Mouse (Mus musculus) forelimb bud, embryonic 11.5 days (tissue): ENCODE measurements around the gene C1qc.

ENCODE experiments used
- DNase-seq: peaks from one replicate; pipeline ENCODE4 v3.0.0-alpha.2; 2012; ENCODE audit warnings: low read depth, low spot score

The C1qc gene

DNA sequence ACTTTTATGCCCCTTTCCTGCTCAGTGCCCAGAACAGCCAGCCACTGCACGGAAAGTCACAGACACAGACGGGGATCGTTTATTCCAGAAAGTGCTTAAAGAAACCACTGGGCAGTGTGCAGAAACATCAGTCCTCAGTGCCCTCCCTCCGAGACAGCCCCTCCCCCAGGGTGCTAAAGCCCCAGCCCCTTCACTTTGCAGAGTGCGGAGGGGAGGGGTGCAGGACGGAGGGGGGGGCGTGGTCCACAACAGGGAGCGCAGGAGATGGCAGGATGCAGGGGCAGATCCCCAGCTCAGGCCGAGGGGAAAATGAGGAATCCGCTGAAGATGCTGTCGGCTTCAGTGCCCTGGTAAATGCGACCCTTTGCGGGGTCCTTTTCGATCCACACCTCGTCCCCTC lies 3.0 kb upstream of the C1qc start:
- no peak for DNase-seq

DNA sequence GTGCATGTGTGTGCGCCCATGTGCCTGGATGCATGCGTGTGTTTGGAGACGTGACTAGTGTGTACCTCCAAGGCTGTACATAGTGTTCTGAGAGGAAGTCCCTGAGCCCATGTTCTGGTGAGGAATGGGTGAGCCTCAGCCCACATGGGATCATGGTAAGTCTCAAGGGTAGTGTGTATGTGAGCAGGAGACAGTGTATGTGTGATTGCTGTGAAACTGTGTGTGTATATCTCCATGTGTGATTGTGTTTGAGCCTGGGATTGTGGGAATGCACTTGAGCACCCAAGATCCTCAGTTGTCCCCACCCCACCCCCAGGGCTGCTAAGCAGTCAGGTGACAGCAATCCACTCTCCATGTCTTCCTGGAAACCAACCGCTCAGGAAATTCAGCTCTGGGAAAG lies 2.0 kb upstream of the C1qc start:
- DNase-seq = no peak

GRCm38 (mm10) chr4:136893691-136894543 lies 1.1 kb upstream of the C1qc start:
- DNase-seq = peak; percentile 33

DNA sequence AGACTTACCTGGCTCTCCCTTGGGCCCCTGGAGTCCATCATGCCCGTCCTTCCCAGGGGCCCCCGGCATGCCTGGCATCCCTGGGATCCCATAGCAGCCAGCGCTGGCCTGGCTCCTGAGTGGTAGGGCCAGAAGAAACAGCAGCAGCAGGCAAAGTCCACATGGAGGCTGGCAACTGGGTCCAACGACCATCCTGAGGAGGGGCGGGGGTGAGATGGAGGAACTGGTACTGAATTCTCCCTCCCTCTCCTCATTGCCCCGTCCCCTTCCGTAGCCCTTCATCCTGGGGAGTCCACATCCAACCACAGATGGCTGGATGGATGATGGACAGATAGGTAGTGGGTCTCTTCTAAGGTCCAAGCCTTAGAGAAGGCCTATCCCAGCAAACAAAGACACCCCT lies 494 bp downstream of the C1qc start:
- DNase-seq = no peak

DNA sequence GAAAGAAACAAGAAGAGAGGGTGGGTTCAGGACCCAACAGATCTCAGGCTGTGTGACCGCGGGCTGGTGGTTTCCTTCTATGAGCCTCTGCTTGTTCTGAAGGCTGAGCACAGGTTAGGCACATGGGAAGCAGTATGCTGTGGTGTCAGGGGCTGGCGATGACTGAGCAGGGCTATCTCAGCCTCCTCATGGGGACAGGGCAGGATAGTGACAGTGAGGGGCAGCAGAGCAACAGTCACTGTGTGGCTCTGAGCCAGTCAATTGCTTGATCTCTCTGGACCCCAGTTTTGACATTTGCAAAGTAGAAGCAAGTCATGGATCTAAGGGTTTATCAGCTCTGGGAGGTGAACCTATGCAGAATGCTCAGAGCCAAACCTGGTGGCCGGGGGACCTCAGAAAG lies 1.8 kb downstream of the C1qc start:
- no peak for DNase-seq

- no peak for DNase-seq
Observed at GRCm38 (mm10) chr4:136889981-136890380, 2.9 kb downstream of the C1qc start.

DNA sequence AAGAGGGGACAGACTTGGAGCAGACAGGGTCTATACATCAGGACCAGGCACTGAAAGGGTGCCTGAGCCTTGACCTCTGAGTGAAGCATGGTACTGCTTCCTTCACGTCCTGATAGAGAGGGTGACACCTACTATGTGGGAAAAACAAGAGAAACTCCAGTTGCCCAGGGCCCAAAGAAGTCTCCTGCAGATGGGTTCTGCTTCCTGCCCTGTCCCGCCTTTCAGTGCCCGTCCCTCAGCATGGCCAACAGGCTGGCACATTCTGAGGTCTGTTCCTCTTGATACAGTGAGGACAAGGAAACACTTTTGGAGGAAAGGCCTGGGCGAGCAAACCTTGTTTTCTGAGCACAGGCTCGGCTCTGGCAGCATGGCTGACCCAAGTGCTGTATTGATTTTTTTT lies 5.2 kb downstream of the C1qc start:
- no peak for DNase-seq

- no peak for DNase-seq
Observed at GRCm38 (mm10) chr4:136886101-136886500, 6.8 kb downstream of the C1qc start, which contains the start of gene C1qb. Gene C1qb (minus strand): TSS chr4:136886187.

DNA sequence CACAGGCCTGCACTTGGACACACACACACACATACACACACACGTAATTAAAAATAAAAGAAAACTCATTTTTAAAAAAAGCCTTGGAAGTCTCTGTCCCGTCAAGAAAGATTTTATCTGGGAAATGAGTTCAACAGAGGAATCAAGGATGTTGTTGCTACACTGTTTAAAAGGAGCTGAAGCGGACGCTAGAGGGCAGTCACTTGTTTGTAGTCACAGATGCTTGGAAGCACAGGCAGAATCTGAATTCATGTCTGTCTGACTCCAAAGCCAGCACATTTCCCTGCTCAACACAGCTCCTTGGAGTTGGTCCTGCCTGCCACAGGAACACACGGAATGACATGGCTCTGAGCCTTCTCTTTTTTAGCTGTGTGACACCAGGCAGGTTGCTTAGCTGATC lies 14.3 kb downstream of the C1qc start:
- DNase-seq = no peak

DNA sequence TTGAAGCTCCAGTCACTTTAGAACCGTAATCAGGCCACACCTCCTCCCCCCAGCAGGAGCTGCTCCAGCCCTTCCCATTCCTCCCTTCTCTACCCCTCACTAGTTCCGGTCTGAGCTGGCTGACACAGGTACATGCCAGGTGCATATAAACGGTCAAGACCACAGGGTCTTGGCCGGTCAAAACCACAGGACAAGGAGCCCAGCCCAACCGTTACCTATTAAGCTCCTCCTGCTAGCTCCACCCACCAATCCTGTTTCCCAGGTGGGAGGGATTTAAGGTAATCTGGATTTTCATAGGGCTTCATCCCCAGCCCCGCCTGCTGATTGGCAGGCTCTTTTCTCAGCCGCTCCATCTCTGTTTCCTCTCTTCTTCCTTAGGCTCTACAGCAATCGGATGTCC lies 14.7 kb downstream of the C1qc start:
- peak; percentile 54 for DNase-seq

DNA sequence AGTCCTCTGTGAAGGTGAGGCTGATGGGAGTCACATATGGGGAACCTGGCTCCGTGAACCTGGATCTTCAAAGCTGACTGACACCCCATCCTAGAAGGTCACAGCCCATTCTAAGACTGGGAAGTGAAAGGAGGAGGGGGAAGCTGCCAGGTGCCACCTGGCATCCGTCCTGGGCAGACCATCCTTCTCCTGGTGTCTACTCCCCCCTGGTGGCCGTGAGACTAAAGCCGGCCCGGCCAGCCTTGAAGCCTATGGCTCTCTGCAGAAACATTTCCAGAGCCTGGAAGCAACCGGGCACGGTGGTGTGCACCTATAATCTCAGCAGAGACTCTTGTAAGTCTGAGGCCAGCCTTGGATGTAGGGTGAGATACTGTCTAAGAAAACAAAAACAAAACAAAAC lies 15.9 kb downstream of the C1qc start:
- peak; percentile 48 for DNase-seq

- DNase-seq = no peak
Observed at GRCm38 (mm10) chr4:136875012-136875411, 17.9 kb downstream of the C1qc start.

GRCm38 (mm10) chr4:136868371-136868770 lies 24.5 kb downstream of the C1qc start:
- no peak for DNase-seq

GRCm38 (mm10) chr4:136867690-136868345 lies 25.0 kb downstream of the C1qc start:
- DNase-seq = no peak

- DNase-seq = no peak
Observed at GRCm38 (mm10) chr4:136865531-136865930, 27.3 kb downstream of the C1qc start.

- peak; percentile 47 for DNase-seq
Observed at GRCm38 (mm10) chr4:136864751-136865470, 28.0 kb downstream of the C1qc start.

DNA sequence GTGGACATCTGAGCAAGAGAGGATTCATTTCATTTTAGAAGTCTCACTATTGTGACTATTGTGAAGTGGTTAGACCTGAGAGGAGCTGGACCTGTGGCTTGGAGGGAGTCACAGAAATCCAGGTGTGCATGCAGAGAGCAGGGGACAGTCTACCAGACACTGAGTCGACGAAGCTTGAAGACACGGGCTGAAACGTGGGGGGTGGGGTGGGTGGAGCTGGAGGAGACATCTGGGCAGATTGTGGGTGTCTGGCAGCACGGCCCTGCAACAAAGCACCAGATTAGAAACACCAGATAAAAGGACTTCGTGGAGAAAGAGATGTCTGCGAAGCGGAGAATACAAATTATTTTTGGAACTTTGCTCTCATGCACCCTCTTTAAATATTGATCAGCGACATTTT lies 29.3 kb downstream of the C1qc start:
- DNase-seq = no peak

DNA sequence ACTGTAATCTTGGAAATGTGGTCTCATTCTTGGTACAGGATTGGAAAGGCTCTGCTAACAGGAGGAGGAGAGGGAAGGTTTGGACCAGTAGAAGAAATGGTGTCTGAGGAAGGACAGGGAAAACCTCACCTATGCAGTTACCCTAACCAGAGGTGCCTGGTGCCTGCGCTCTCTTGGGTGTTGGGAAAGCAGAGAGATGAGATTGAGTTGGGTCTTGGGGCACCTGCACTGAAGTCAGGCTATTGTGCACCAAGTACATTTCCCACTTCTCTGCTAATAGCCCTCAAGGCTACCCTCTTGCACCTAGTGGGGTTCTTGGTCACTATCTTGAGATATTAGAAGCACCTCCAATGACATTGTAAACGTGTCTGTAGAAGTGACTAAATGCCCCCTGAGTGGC lies 30.5 kb downstream of the C1qc start:
- DNase-seq = no peak

DNA sequence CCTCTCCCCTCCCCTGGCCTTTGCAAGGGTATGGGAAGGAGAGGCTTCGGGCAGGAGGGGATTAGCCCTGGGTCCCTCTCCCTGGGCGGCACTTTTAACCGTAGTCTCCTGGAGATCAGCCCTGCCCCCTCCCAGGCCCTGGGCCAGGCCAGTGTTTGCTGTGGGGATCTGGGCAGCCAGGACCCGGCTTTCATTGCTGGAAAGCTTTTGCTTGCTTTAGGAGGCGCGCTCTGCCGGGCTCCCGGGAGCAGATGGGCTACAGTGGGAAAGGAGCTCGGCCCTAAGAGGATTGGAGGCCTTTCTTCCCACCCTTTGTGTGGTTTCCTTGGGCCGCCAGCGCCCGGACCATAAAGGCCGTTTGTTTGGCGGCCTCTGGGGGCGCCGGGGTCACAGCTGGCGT lies 31.1 kb downstream of the C1qc start:
- DNase-seq = no peak

- no peak for DNase-seq
Observed at GRCm38 (mm10) chr4:136860022-136860421, 32.8 kb downstream of the C1qc start.

DNA sequence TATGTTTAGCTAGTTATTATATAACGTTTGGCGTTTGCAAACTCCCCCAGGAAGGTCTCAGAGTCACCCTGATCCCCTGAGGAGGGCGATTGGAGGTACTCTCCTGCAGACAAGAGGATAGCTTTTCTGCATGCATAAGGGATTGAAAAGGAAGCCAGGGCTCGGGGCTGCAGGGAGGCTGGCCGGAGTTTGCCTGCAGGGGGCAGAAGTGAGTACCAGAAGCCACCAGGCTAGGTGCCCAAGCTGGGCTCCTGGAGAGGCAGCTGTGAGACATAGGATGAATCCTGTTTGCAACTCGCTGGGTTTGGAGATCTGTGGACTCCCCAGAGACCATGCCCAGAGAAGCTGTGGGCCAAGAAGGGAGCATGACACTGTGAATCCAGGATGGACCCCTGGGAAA lies 37.8 kb downstream of the C1qc start:
- no peak for DNase-seq

DNA sequence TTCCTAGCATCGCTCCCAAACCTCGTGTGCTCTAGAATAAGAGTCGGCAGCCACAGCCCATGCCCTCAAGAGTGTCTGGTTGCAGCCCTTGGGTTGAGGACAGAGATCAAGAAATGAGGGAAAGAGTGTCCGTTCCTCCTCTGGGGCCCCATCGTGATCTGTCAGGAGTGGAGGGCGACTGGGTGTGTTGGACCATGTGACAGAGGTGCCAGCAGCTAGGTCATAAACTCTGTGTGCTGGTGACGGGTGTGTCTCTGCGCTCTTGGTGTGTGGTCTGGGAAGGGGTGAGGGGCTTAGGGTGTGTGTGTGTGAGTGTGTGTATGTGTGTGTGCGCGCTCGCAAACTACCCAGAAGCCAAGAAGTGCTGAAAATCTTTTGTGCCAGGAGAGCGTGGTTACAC lies 39.9 kb downstream of the C1qc start:
- DNase-seq = no peak

DNA sequence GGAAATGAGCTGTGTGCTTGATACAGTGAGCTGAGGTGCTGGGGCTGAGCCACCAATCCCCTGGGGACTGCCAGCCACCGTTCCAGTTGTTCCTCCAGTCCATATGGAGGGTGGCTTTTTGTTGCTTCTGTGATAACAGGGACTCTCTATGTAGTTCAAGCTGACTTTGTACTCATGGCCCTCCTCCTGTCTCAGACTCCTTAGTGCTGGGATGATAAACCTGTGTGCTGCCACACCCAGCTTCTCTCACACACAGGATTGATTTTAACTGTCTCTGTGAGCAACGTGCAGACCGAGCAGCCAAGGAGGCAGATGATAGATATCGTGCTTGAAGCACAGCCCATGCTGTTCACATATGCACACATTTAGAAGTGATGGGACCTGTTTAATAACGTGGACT lies 40.7 kb downstream of the C1qc start:
- DNase-seq = no peak
